Mouse (Mus musculus): ENCODE data around the gene Slc29a2.

DNA sequence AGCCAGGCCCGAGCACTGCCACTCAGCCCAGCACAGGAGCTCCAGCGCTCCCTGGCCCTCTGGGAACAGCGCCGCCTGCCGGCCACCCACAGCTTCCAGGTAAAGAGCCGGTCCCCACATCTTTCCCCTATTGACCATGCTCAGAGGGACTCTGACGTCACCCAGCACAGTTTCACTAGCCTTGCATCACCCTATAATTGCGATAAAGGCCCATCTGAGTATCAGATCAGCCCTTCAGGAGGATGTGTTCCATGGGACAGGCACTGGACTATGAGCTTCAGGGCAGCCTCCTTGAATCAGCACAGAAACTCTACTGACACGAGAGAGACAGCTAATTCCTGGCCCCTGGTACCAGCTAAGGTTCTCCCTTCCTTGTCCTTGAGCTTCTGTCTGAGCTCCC lies 30.2 kb downstream of the Slc29a2 start:
- peak; percentile 85 for TF ChIP-seq CTCF (IDR thresholded peaks at IDR 0.05; ENCODE audit: low read depth, low read length)
- no peak for TF ChIP-seq POLR2A (IDR thresholded peaks at IDR 0.05; ENCODE audit: extremely low read depth, insufficient read depth, low read length)

Measured in liver, adult 2 months (tissue).